Mouse (Mus musculus) myocyte (in vitro differentiated cells): ENCODE data around the gene Tlk2. TPM values are rescaled to one million over a fixed set of nuclear protein-coding genes. Genes with fewer than 3 reads are reported as not detected.

Source experiments
- H3K27me3 ChIP-seq: one replicate; pipeline ENCODE4 v1.6.1; 2011; ENCODE audit not compliant: control insufficient read depth, insufficient read depth, insufficient read length
- H3K36me3 ChIP-seq: one replicate; pipeline ENCODE4 v1.6.1; 2011; ENCODE audit not compliant: control insufficient read depth, insufficient read depth
- H3K4me2 ChIP-seq: one replicate; pipeline ENCODE4 v1.6.1; 2011; ENCODE audit warnings: low read depth, control low read depth
- H3K4me3 ChIP-seq: one replicate; pipeline ENCODE4 v1.5.1; 2011; ENCODE audit warnings: mild to moderate bottlenecking, control low read depth, moderate library complexity
- H3K79me2 ChIP-seq: one replicate; pipeline ENCODE4 v1.6.1; 2011; ENCODE audit not compliant: control insufficient read depth, insufficient read depth
- H3ac ChIP-seq: one replicate; pipeline ENCODE4 v1.6.1; 2011; ENCODE audit not compliant: control insufficient read depth, insufficient read length
- CEBPB ChIP-seq: IDR thresholded peaks from 2 replicates; pipeline ENCODE4 v1.6.1; 2011; ENCODE audit warnings: mild to moderate bottlenecking, moderate library complexity; ENCODE audit not compliant: poor library complexity, insufficient read depth, severe bottlenecking
- E2F4 ChIP-seq: IDR thresholded peaks from one replicate; pipeline ENCODE4 v1.6.1; 2011; ENCODE audit warnings: mild to moderate bottlenecking, control low read depth, moderate library complexity; ENCODE audit not compliant: insufficient read depth
- MAX ChIP-seq: IDR thresholded peaks from one replicate; pipeline ENCODE4 v1.6.1; 2011; ENCODE audit warnings: low read depth, mild to moderate bottlenecking, control low read depth
- MYOD1 ChIP-seq, 3 experiments: IDR thresholded peaks; one replicate each; pipeline ENCODE4 v1.6.1; 2011; ENCODE audit warnings: control low read depth in 2 of 3, low read depth in 2 of 3, mild to moderate bottlenecking in 2 of 3, moderate library complexity in 1 of 3; ENCODE audit not compliant: insufficient read length in 2 of 3, control insufficient read depth in 1 of 3
- MYOG ChIP-seq, 3 experiments: IDR thresholded peaks; one replicate each; pipeline ENCODE4 v1.6.1; 2011; ENCODE audit warnings: control low read depth in 2 of 3, low read depth in 2 of 3, mild to moderate bottlenecking in 2 of 3; ENCODE audit not compliant: insufficient read length in 2 of 3, control insufficient read depth in 1 of 3, insufficient read depth in 1 of 3
- POLR2A ChIP-seq: IDR thresholded peaks from one replicate; pipeline ENCODE4 v1.6.1; 2011; ENCODE audit warnings: low read depth, mild to moderate bottlenecking, control low read depth, moderate library complexity; ENCODE audit not compliant: insufficient read length
- POLR2AphosphoS2 ChIP-seq: IDR thresholded peaks from one replicate; pipeline ENCODE4 v1.6.1; 2011; ENCODE audit warnings: low read depth, control low read depth; ENCODE audit not compliant: insufficient read length
- REST ChIP-seq: IDR thresholded peaks from one replicate; pipeline ENCODE4 v1.6.1; 2011; ENCODE audit warnings: mild to moderate bottlenecking, control low read depth, moderate library complexity; ENCODE audit not compliant: insufficient read depth, insufficient read length
- SRF ChIP-seq: IDR thresholded peaks from one replicate; pipeline ENCODE4 v1.6.1; 2011; ENCODE audit warnings: low read depth; ENCODE audit not compliant: control insufficient read depth, insufficient read length
- TCF12 ChIP-seq: IDR thresholded peaks from one replicate; pipeline ENCODE4 v1.6.1; 2011; ENCODE audit warnings: mild to moderate bottlenecking, control low read depth; ENCODE audit not compliant: poor library complexity, insufficient read depth, severe bottlenecking
- TCF3 ChIP-seq: IDR thresholded peaks from one replicate; pipeline ENCODE4 v1.6.1; 2011; ENCODE audit warnings: low read depth, control low read depth; ENCODE audit not compliant: insufficient read length
- USF1 ChIP-seq: IDR thresholded peaks from one replicate; pipeline ENCODE4 v1.6.1; 2011; ENCODE audit warnings: low read depth, mild to moderate bottlenecking, control low read depth, moderate library complexity
- polyA plus RNA-seq: library from polyadenylated mRNA; unstranded; fragments of >200 nt; fragmentation: generic; extraction: Trizol; gene quantifications from one replicate; pipeline ENCODE4 v1.2.1, GENCODE M21; 2012; ENCODE audit warnings: missing spikeins

Gene Tlk2
- polyA plus RNA-seq, 1 experiment, result 26.8 TPM

- H3ac ChIP-seq, result no peak overlapping the region
- H3K4me3 ChIP-seq, result no peak overlapping the region
- H3K4me2 ChIP-seq, result no peak overlapping the region
- TF ChIP-seq POLR2AphosphoS2 (no peak), POLR2A (no peak), TCF3 (no peak), USF1 (no peak), SRF (no peak), TCF12 (no peak), MAX (no peak), MYOD1 (IDR thresholded peaks at IDR 0.05; ENCODE audit: control insufficient read depth in 1 of 3, insufficient read length in 2 of 3, low read depth in 2 of 3) (no peak), CEBPB (no peak), MYOG (IDR thresholded peaks at IDR 0.05; ENCODE audit: control insufficient read depth in 1 of 3, insufficient read depth in 1 of 3, insufficient read length in 2 of 3, low read depth in 2 of 3) (no peak), E2F4 (no peak), REST (no peak)
- peaks cover 11% of the 10 kb centered on the region for H3K36me3 ChIP-seq
- peaks cover 73% of the 10 kb centered on the region for H3K79me2 ChIP-seq
- H3K27me3 ChIP-seq, result no peaks in the 10 kb centered on the region
These were observed 117.5 kb downstream of the Tlk2 start for GRCm38 (mm10) chr11:105296084-105296483.

DNA sequence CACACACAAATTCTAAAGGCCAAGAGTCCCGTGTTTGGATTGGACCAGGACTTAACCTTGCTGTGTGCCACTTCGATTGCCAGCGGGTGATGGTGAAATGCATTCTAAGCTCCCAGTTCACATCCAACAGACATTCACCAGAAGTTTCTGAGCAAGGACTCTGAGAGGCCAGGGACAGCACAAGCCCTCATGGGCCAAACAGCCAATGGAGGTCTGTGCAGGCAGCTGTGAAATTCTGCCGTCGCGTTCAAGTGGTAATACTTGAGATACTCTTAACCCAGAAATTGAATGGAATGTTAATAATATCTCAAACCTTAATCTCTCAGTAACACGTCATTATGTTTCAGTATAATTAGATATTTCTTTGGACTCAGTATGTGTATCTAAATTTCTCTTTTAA is 131.6 kb downstream of the Tlk2 start:
- H3K79me2 ChIP-seq, result peaks cover 48% of the 10 kb centered on the region
- H3K4me2 ChIP-seq, result peak overlapping the region; percentile 95

GRCm38 (mm10) chr11:105311291-105311975 is 132.8 kb downstream of the Tlk2 start:
- Histone ChIP-seq H3K36me3 (no peaks in the 10 kb centered on the region), H3ac (no peak overlapping the region), H3K27me3 (no peaks in the 10 kb centered on the region), H3K4me2 (peak overlapping the region; percentile 95), H3K4me3 (peak overlapping the region; percentile 14), H3K79me2 (peaks cover 49% of the 10 kb centered on the region)
- TF ChIP-seq E2F4 (no peak), CEBPB (peak; percentile 94)

More for the DNA sequence above, 131.6 kb downstream of the Tlk2 start:
- H3ac ChIP-seq, result no peak overlapping the region
- H3K27me3 ChIP-seq, result no peaks in the 10 kb centered on the region
- no peaks in the 10 kb centered on the region for H3K36me3 ChIP-seq
- no peak overlapping the region for H3K4me3 ChIP-seq
- TF ChIP-seq MYOG (IDR thresholded peaks at IDR 0.05; ENCODE audit: control insufficient read depth in 1 of 3, insufficient read depth in 1 of 3, insufficient read length in 2 of 3, low read depth in 2 of 3) (no peak), POLR2A (no peak), REST (no peak), CEBPB (no peak), TCF3 (no peak), POLR2AphosphoS2 (no peak)

DNA sequence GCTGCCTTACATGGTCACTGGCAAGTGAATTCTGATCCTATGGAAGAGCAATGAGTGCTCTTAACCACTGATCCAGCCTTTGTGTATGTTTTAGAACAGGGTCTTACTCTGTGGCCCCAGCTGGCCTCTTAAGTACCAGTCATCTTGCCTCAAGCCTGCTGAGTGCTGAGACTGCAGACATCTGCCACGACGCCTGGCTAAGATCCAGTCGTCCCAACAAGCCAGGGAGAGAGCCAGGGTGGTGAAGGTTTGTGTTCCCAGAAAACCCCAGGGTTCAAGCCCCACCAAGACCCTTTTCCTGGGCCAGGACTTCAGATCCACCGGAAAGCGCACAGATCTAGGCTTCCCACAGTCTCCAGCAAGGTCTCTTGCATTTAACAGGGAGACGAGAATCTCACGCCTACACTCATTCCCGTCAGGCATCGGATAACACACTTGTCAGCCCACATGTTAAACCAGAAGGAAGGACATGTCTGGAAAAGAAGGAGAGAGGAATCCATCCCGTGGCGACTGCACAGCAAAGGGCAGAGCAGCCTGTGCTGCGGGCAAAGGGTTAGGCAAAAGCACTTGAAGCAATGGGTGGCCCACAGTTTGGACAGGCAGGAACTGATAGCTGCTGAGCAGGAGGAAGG is 133.8 kb downstream of the Tlk2 start:
- Histone ChIP-seq H3K4me2 (peak overlapping the region; percentile 95), H3K79me2 (peaks cover 49% of the 10 kb centered on the region), H3K36me3 (no peaks in the 10 kb centered on the region), H3K27me3 (no peaks in the 10 kb centered on the region), H3K4me3 (peak overlapping the region; percentile 14), H3ac (no peak overlapping the region)
- no peak for TF ChIP-seq CEBPB
- no peak for TF ChIP-seq TCF12
- TF ChIP-seq POLR2A, result peak; percentile 14
- no peak for TF ChIP-seq TCF3
- no peak for TF ChIP-seq SRF
- TF ChIP-seq USF1, result no peak
- peak in 1 of 3 experiments; percentile 56 for TF ChIP-seq MYOG (IDR thresholded peaks at IDR 0.05; ENCODE audit: control insufficient read depth in 1 of 3, insufficient read depth in 1 of 3, insufficient read length in 2 of 3, low read depth in 2 of 3)
- peak in 2 of 3 experiments; percentile 20 to 38 for TF ChIP-seq MYOD1 (IDR thresholded peaks at IDR 0.05; ENCODE audit: control insufficient read depth in 1 of 3, insufficient read length in 2 of 3, low read depth in 2 of 3)
- no peak for TF ChIP-seq MAX
- TF ChIP-seq REST, result no peak
- no peak for TF ChIP-seq E2F4
- TF ChIP-seq POLR2AphosphoS2, result no peak

DNA sequence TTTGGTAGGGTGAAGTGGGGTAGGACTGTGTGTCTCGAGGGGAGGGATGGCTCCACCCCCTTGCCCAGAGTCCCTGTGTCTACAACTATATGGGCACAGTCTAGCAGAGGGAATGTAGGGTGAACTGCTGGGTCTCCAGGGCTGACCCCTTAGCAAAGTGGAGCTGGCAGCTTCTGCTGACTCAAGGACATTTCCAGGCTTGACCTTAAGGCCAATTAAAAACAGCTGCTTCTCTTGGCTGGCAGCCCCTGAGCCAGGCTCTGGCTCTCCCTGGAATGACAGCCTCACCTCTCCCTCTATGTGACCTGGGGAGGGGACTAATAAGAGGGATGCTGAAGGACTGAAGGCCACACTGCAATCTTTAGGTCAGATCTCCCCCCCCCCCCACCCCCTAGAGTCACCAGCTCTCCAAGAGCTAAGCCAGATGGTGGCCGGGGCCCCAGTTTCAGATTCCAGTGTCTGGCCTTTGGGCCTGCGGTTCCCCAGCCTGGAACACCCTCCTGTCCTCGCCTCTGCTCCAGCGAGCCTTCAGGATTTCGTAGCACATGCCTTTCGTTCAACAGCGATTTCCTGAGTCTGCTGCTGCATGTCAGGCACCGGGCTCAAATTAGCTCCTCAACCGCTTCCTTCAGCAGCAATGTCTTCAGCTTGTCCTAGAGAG is 134.5 kb downstream of the Tlk2 start:
- TF ChIP-seq REST, result no peak
- no peak for TF ChIP-seq E2F4
- TF ChIP-seq SRF, result no peak
- no peak for TF ChIP-seq POLR2AphosphoS2
- TF ChIP-seq MYOD1 (IDR thresholded peaks at IDR 0.05; ENCODE audit: control insufficient read depth in 1 of 3, insufficient read length in 2 of 3, low read depth in 2 of 3), result peak in 2 of 3 experiments; percentile 27 to 62
- TF ChIP-seq TCF3, result no peak
- TF ChIP-seq MYOG (IDR thresholded peaks at IDR 0.05; ENCODE audit: control insufficient read depth in 1 of 3, insufficient read depth in 1 of 3, insufficient read length in 2 of 3, low read depth in 2 of 3), result peak in 2 of 3 experiments; percentile 48 to 72
- TF ChIP-seq MAX, result no peak
- no peak for TF ChIP-seq USF1
- peak; percentile 54 for TF ChIP-seq TCF12
- TF ChIP-seq POLR2A, result no peak
- TF ChIP-seq CEBPB, result no peak
- H3K4me2 ChIP-seq, result peak overlapping the region; percentile 95
- H3K27me3 ChIP-seq, result no peaks in the 10 kb centered on the region
- H3K36me3 ChIP-seq, result peaks cover 5% of the 10 kb centered on the region
- H3K4me3 ChIP-seq, result no peak overlapping the region
- H3ac ChIP-seq, result no peak overlapping the region
- H3K79me2 ChIP-seq, result peaks cover 49% of the 10 kb centered on the region
